In genomic region chr5:111291639-111292038, GRCm38 (mm10) we compare ENCODE assay signal across 9 mouse cellular contexts. TPM values are rescaled to one million over a fixed set of nuclear protein-coding genes. Genes with fewer than 3 reads are reported as not detected.
DNase-seq lines count a peak whose midpoint lies in the region; ATAC-seq and TF ChIP-seq lines count a peak whose summit lies in the region.
"Had no signal": no experiment of that assay in that cellular context is flagged by ENCODE, and none has a peak within 500 bp of the region (broad histone marks: within the 10 kb centered on the region; RNA-seq: fewer than 3 reads in every experiment).

No protein-coding gene starts in this region.

- no peak overlapping the region for H3K9ac ChIP-seq in heart, embryonic 12.5 days
- no peak overlapping the region for H3K9ac ChIP-seq in limb, embryonic 14.5 days (ENCODE audit: low read depth, low read length, severe bottlenecking)

- no peak for TF ChIP-seq POLR2A in limb, embryonic 14.5 days (IDR thresholded peaks at IDR 0.05; ENCODE audit: borderline replicate concordance, extremely low read depth, insufficient read depth, insufficient read length)

- H3K36me3 ChIP-seq in heart, embryonic 12.5 days: peaks cover 8% of the 10 kb centered on the region
- H3K36me3 ChIP-seq in limb, embryonic 14.5 days (ENCODE audit: control insufficient read depth, insufficient read depth, low read length): peaks cover 12% of the 10 kb centered on the region

- no peak overlapping the region for H3K4me3 ChIP-seq in heart, embryonic 12.5 days
- H3K4me3 ChIP-seq in limb, embryonic 14.5 days (replicated peaks; ENCODE audit: low read length): no peak overlapping the region

- H3K27ac ChIP-seq in heart, embryonic 12.5 days (ENCODE audit: poor library complexity, severe bottlenecking): no peak overlapping the region
- no peak overlapping the region for H3K27ac ChIP-seq in limb, embryonic 14.5 days (replicated peaks; ENCODE audit: low read depth, low read length)

- no peaks in the 10 kb centered on the region for H3K9me3 ChIP-seq in heart, embryonic 12.5 days (replicated peaks)
- no peaks in the 10 kb centered on the region for H3K9me3 ChIP-seq in limb, embryonic 14.5 days (ENCODE audit: control insufficient read depth, low read length)

- WGBS in heart, embryonic 12.5 days: 34% methylated on average over 10 of the region's 10 CpGs
- 43% methylated on average over 10 of the region's 10 CpGs for WGBS in limb, embryonic 14.5 days

- H3K4me1 ChIP-seq in heart, embryonic 12.5 days (replicated peaks): no peaks in the 10 kb centered on the region
- peaks cover 9% of the 10 kb centered on the region; the same call in 1 of the 2 replicates for H3K4me1 ChIP-seq in limb, embryonic 14.5 days (ENCODE audit: control insufficient read depth, insufficient read depth, low read length)

- peak overlapping the region; percentile 37 for H3K4me2 ChIP-seq in heart, embryonic 12.5 days
- H3K4me2 ChIP-seq in limb, embryonic 14.5 days (replicated peaks; ENCODE audit: low read depth, low read length, severe bottlenecking): no peak overlapping the region

- H3K27me3 ChIP-seq in heart, embryonic 12.5 days (replicated peaks): peaks cover under 1% of the 10 kb centered on the region; the same call in 1 of the 2 replicates
- no peaks in the 10 kb centered on the region for H3K27me3 ChIP-seq in limb, embryonic 14.5 days (ENCODE audit: control insufficient read depth, insufficient read depth, low read length)

- no peak for DNase-seq in heart, adult 11 months
- peak; percentile 60 for DNase-seq in MN1 (ENCODE audit: low spot score)
- DNase-seq in frontal cortex, postnatal 14 days (ENCODE audit: low spot score in 2 of 2): peak; percentile 34 to 63
- DNase-seq in limb, embryonic 14.5 days (ENCODE audit: low spot score): peak; percentile 53
- DNase-seq in thymus, postnatal 14 days: no peak
- DNase-seq in adrenal gland, postnatal 10 days: no peak
- DNase-seq: gastrocnemius, postnatal 10 days had no signal

- no peak for ATAC-seq in heart, embryonic 12.5 days (ENCODE audit: insufficient number of reproducible peaks, low FRiP score)
- ATAC-seq in limb, embryonic 14.5 days (ENCODE audit: low FRiP score, low read depth): peak; percentile 34; the same call in 1 of the 2 replicates
- ATAC-seq in granulocyte monocyte progenitor cell, adult 5-6 weeks (replicated peaks; ENCODE audit: poor library complexity, severe bottlenecking): no peak

RNA-seq across cellular contexts. Expression of gene Pitpnb, which starts 38.9 kb away (rescaled TPM):
- 79.9 and 84.3 TPM in 2 replicates for polyA plus RNA-seq in heart, embryonic 12.5 days (2016; fragmentation: Nextera tagmentation; extraction: Ambion mirVana)
- polyA plus RNA-seq in limb, embryonic 14.5 days (2012; rRNA removed): 89.6 and 96.0 TPM in 2 replicates
- 103 and 110 TPM in 2 replicates for polyA plus RNA-seq in limb, embryonic 14.5 days (2014; fragmentation: Nextera tagmentation; extraction: Ambion mirVana)
- total RNA-seq in granulocyte monocyte progenitor cell, adult 5-6 weeks (2014; fragmentation: Nextera tagmentation): 53.5 and 69.0 TPM in 2 replicates
- total RNA-seq in granulocyte monocyte progenitor cell, adult 5-6 weeks (2017): 18.1 and 26.5 TPM in 2 replicates
- 10 to 100 TPM; 67.2 to 67.7 TPM for total RNA-seq in adrenal gland, postnatal 10 days (2021)

Comparison
In these comparisons a context has a peak if more than half of its experiments do, and no peak if none do; other contexts are left out.
1. DNase-seq: peak in MN1 (single experiment), frontal cortex, postnatal 14 days (2 of 2) and limb, embryonic 14.5 days (single experiment); none in heart, adult 11 months (single experiment), thymus, postnatal 14 days (single experiment) and adrenal gland, postnatal 10 days (single experiment).